Mouse (Mus musculus): Measurements from ENCODE around the gene Pcp4l1.

Gene Pcp4l1

DNA sequence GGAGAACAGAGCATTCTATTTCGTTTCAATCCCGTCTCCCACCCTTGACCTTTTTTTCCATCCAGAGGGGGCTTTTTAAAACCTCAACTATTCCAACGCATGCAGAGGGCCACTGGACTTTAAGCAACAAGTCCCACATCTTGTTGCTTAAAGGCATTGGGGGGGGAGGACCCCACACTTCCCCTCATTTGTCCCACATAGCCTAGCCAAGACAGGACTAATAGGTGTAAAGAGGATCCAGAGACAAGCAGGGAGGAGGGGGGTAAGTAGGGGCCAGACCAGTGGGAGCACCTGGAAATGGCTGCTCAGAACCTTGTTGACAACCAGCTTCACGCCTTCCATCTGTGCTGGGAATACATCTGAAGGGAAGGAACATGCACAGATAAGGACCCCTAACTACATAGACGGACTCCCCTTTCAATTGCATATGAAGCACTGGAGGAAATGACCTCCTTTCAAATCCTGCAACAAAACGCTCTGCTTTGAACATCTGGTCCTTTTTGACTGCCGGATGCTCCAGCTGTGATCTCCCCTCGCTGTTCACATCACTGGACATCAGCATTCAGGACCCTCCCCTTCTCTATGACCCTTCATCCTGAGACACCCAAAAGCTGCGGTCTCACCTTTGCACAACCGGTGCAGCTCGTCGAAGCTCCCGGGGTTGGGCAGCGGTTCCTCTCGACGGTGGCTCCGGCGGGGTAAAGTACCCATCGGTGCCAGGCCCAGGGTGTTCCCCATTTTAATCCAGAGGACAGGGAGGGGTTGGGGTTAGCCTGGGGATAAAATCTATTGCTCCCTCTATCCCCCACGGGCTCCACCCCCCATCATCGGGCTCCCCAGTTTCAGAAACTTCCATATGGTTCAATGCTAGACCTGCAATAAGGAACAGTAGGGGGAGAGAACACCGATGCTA is 25.5 kb upstream of the Pcp4l1 start:
- DNase-seq (ENCODE audit: low read depth, low spot score) = no peak

DNA sequence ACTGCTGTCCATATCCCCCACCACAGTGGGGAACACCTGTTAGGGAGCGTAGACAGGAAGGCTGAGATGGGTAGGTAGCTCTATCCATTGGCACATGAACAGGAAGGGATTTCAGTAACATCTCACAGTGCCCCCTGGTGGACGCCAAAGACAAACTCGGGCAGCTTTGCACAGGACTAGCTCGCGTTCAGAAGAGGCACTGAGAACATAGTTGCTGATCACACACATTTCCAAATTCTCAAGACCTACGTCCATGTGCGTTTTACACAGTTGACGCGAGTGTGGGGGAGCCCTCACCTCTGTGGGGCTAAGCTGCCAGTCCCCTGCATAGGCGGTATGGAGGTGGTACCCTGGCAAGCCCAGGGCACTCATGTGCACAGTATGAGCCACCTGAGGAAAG is 24.8 kb upstream of the Pcp4l1 start:
- DNase-seq (ENCODE audit: low read depth, low spot score) = peak; percentile 71

DNA sequence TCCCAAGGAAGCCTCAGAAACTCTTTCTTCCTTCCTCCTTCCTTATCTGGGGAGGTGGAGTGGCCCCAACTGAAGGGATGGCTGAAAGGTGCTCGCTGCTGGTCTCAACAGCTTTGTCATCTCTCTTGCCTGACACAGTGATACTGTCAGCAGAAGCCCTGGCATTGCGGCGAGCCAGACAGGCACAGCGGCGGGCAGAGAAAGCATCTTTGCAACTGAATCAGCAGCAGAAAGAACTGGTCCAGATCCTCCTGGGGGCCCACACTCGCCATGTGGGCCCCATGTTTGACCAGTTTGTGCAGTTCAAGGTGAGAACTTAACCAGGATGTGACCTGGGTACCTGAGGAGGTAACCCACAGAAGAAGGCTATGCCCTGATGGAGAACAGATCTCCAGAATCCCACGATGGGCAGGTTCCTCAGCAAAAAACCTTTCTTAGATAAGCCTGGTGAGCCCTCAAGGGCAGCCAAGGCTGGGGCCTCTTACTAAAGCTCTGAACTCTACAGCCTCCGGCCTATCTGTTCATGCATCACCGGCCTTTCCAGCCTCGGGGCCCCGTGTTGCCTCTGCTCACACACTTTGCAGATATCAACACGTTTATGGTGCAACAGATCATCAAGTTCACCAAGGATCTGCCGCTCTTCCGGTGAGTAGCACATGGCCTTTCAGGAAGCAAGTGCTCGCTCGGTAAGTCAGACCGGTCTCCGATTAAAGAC is 20.3 kb upstream of the Pcp4l1 start:
- no peak for DNase-seq (ENCODE audit: low read depth, low spot score)

DNA sequence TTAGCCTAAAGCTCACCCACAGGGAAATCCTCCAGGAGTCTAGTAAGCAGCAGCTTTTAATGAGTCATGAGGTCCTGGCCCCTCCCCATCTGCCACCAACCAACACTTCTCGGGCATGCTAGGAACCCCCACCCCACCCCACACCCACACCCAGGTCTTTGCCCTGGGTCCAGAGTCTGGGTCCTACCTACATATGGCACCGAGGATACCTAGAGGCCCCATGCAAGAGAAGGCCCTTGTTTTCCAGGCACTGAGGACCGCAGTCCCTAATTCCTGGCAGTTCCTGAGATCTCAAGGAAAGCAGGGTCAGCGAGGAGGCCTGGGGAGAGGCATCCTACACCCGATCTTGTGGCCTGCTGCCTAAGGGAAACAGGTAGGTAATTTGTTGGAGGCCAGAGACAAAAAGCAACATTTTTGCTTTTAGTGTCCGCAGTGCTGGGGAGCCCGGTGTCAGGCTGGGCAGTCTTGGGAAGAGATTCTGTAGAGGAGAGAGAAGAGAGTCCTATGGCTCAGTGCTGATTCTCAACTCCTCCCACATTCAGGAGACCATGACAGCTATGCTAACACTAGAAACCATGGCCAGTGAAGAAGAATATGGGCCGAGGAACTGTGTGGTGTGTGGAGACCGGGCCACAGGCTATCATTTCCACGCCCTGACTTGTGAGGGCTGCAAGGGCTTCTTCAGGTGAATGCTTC is 17.9 kb upstream of the Pcp4l1 start, which contains the start of gene Nr1i3:
Nr1i3 (plus strand) TSS at position 170 of the 696 bp plus-strand sequence.
- DNase-seq (ENCODE audit: low read depth, low spot score) = no peak

DNA sequence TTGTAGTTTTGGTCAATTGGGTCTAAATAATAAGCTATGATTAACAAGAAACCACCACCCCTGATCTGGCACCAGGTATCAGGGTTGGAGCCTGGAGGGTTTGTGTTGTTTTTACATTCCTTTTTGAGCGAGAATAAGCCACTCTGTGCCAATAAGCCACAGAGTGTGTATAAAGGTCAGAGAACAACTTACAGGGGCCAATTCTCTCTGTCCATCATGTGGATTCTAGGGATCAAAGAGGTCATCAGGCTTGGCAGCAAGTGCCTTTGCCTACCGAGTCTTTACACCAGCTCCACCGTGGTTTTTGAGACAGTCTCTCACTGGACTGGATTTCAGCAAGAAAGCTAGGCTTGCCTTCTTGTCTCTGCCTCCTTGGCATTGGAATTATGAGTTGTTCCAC is 16.8 kb upstream of the Pcp4l1 start:
- DNase-seq (ENCODE audit: low read depth, low spot score) = no peak

DNA sequence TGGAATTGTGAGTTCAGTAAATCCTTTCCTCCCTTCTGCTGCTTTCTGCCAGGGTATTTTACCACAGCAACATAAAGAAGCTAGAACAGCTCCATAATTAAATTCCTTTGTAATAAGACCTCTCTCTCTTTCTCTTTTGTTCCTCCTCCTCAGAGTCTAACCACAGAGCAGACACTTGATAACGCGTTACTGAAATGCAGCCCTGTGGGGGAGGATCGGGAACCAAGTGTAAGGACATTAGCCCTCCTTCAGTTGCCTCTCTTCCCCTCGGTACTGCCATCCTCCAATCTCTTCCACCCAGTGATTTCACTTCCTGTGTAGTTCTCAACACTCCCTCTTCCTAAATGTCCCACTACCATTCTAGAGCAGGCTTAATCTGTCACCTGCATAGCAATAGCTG is 13.3 kb upstream of the Pcp4l1 start:
- no peak for DNase-seq (ENCODE audit: low read depth, low spot score)

DNA sequence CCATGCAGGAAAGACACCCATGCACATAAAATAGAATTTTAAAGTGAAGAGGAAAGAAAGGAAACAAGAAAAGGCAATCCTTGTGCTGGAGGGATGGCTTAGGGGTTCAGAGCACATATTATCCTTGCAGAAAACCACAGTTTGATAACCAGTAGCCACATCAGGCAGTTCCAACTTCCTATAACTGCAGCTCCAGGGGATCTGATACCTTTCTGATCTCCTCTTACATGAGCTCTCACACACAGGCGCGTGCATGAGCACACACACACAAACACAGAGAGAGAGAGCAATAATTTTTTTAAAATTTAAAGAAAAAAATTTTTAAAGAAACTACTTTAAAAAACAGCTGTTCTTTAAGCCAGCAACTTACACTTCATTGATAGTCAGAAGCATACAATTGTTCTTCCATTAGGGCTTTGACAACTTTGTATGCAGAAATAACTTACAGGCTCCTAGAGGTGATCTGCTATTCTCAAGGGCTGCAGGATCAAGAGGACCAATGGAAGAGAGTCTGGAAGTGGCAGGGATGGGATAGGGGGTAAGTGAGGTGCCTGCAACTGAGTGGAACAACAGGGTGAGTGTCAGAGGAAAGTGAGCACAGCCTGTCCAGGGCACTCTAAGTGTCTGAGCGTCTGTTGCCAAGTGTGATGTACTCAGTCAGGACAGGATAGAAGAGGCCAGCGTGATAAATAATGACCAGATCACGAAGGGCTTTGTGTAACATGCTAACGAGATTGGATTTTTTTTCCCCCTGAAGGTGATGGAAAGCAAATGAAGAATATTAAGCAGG is 9.8 kb upstream of the Pcp4l1 start:
- no peak for DNase-seq (ENCODE audit: low read depth, low spot score)

DNA sequence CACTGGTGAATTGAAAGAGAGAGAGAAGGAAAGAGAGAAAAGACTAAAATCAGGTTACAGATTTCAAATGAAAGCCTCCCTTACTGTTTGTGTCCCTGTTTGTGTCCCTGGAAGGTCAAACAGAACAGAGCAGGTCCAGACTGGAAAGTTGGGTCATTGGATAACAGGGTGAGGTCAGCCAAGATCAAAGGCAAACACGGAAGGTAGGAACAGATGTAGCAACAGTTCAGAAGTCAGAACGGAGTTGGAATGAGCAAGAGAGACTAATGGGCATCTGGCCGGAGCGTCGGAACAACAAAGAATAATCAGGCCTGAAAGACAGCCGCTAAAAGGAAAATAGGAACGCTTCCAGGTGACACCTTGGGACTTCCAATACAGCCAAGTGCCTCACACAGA is 8.2 kb upstream of the Pcp4l1 start:
- no peak for DNase-seq (ENCODE audit: low read depth, low spot score)

DNA sequence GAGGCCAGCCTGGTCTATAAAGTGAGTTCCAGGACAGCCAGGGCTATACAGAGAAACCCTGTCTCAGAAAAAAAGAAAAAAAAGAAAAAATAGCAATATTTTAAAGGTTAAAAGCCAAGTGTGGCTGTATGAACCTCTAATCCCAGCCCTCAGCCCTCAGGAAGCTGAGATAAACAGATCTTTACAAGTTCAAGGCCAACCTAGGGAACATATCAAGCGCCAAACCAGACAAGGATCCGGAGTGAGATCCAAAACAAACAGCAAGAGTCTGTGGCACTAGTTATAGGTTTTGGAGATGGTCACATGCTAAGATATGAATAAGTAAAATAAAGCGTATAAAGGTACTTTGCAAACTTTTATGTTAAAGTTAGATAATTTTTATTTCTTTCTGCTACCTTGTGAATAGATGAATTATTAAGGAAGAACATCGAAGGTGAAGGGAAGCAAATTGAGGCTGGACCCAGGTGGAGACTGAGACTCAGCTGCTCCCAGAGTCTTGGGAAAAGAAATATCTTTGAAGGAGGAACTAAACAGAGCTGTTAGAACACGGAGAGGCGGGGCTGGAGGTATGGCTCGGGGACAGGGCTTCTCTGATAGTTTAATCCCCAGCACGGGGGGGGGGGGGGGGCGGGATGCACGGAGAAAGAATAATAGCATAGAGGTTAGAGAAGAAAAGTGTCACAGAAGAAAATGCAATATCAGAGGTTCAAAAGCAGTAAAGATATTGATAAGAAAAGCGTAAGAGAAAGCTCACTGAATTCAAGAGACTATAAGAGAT is 7.6 kb upstream of the Pcp4l1 start:
- DNase-seq (ENCODE audit: low read depth, low spot score) = no peak

DNA sequence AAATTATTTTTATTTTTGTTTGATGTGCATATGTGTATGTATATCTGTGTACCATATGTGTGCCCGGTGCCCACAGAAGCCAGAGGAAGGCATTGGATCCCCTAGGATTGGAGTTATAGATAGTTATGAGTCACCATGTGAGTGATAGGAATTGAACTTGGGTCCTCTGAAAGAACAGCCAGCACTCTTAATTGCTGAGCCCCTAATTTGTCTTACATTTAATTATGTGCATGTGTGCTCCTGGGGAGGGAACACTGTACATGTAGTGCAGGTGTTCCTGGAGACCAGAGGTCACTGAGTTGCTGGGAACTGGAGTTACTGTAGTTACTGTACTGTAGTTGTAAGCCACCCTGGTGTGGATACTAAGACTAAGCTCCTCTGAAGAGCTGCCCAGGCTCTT is 4.7 kb upstream of the Pcp4l1 start:
- DNase-seq (ENCODE audit: low read depth, low spot score) = no peak

DNA sequence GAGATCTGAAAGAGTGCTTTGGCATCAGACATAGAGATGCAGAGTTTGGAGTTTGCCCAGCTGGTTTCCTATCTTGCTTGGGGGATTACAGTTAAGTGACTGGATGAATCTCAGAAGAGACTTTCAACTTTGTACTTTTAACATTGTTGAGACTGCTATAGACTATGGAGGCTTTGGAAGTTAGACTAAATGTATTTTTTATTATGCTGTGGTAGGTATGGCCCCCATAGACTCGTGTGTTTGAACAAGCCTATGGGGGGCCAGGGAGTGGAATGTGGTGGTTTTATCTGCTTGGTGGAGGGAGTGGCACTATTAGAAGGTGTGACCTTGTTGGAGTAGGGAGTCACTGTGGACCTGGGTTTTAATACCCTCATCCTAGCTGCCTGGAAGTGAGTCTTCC is 3.5 kb upstream of the Pcp4l1 start:
- no peak for DNase-seq (ENCODE audit: low read depth, low spot score)

DNA sequence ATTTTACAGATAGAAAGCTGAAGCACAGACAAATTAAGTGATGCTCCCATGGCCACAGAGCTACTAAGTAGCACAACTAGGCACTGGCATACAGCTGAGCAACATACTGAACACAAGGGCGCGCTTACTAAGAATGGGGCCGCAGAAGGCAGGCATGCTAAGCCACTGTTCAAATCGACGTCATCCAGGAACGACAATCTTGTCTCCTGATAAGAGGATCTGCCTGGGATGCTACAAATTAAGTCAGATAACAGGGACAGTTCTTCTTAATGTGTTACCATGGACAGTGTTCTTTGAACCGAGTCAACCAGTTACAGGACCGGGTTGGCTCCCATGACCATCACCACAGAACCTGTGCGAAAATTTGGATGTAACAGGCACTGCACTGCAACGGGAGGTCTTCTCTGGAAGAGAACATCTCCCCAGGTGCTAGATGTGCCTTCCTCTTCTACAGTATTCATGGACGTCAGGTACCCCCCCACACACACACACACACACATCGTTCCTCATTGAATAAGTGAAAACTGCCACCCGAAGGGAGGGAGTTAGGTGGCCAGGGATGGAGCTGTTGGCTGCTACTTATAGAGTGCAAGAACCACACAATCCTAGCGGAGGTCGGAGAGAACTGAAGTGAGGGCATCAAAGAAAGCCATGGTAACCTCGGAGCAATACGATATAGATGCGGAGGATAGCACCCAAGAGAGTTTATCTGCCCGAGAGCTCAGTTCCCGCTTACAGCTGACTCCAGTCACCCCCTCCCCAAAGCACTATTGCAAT is 834 bp downstream of the Pcp4l1 start:
- DNase-seq (ENCODE audit: low read depth, low spot score) = no peak

DNA sequence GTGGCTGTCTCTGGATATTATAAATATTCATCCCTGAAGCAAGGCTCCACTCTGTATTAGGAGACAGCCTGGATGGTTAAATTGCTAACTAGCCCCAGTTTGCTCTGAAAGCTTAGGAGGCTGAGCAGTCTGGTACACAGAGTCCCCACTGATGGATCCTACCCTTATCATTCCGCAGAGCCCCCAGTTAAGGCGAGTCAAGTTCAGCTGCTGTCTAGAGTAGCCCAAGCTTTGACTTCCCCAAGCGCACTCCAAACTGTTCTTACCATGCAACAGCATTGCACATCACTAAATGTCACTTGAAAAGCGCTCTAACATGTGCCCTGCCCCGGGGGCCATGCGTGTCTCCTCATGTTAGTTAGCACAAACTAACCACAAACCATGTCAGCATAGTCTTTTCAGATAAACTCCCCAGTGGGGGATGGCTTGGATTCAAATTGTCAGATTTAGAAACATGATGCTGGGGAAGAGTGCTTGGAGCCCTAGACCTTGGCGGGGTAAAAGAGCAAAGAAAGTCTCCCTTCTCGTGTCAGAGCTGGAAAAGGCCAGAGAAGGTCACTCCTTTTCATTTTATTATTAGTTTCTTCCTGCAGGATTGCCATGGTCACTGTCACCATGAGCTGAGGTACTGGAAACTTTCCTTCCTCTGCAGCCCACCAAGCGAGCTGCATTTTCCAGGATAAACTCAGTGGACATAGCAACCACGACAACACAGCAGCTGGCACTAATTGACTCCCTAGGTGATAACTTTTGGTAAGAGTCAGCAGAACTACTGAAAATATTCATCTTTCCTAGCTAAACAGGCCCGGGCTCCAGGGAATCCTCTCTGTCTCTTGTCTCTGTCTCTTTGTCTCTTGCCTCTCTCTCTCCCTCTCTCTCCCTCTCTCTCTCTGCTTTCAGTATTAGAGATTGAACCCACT is 1.9 kb downstream of the Pcp4l1 start:
- no peak for DNase-seq (ENCODE audit: low read depth, low spot score)

DNA sequence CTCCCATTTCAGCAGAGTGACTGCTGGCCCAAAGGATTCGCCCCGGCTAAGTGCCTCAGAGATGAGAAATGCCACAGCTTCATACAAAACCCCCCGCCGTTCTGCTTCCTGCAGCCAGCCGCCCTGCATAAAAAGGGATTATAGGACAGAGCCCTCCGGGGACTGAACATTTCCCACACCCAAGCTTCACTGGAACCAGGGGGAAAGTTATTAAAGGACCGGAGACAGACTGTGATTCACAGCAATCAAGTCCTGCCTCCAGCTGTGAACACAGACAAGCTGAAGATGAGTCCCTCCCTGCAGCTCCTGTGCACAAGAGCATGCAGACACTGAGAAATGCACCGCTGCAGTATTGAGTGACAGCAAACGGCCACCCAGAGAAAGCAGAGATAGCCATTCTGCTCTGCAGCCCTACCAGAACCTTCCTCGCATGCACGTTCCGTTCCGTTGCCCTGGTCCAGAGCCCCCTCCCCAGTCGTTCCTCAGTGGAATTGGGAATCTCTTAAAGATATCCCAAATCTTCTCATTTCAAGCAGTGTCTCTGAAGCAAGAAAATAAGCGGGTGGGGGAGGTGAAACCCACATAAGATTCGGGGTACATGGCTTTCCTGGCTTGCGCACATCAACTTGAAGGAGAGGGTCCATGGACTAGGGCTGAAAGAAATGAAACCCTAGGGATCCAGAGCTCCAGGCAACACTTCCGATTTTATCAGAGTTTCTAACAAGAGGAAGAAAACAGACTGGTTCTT is 2.8 kb downstream of the Pcp4l1 start:
- no peak for DNase-seq (ENCODE audit: low read depth, low spot score)

DNA sequence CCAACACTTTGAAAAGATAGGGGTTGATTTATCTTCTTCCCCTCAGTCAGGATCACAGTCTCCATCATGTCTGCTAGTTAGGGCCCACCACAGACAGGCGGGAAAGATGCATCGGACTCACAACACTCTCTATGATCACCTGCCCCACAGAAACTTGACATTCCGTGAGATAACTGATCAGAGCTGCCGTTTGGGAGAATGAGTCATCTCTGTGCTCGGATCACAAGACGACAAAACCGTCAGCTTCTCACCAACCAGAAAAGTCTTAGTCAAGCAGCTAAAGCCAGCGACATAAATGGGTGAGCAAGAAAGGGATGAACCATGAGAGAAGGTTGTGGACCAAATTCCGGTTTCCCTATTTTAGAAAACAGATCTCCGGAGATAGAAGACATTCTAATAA is 3.8 kb downstream of the Pcp4l1 start:
- no peak for DNase-seq (ENCODE audit: low read depth, low spot score)

DNA sequence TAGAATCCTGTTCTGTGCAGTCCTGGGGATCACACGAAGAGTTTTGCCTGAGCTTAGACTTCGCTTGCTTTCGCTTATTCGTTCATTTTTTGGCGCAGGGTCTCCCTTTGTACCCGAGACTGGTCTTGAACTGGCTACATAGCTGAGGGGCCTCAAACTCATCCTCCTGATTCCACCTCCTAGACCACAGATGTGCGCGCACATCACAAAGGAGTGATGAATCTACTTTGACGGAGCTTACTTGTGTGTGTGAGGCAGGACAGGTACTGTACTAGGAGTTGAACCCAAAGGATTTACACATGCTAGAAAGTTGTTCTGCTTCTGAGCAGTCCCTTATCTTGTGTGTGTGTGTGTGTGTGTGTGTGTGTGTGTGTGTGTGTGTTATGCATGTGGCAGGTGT is 5.2 kb downstream of the Pcp4l1 start:
- DNase-seq (ENCODE audit: low read depth, low spot score) = no peak

DNA sequence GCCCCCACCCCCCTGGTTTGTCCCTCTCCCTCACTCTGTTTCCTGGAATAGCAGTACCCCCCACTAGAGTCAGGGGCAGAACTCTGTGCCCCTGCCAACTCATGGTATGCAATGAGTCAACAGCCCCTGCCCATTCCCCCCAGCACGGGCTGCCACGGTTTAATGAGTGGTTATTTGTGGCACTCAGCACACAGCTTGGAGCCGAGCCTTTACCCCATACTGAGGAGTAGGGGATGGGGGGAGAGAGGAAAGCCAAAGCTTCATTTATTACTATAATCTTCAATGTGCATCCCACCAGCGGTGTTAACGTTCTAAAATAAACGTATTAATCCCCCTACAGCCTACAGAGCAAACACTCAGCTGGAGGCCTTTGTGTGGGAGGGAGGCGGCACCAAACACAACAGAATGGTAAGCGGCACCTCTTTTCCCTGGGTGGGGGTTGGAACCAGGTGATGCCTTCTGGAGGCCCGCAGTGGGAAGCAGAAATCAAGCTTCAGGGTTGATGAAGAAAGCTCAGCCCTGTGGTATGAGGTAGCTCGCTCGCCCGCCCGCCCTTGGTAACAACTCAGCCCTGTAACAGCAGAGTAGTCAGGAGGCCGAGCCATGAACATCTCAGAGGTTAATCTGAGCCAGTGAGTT is 6.5 kb downstream of the Pcp4l1 start:
- DNase-seq (ENCODE audit: low read depth, low spot score) = no peak

DNA sequence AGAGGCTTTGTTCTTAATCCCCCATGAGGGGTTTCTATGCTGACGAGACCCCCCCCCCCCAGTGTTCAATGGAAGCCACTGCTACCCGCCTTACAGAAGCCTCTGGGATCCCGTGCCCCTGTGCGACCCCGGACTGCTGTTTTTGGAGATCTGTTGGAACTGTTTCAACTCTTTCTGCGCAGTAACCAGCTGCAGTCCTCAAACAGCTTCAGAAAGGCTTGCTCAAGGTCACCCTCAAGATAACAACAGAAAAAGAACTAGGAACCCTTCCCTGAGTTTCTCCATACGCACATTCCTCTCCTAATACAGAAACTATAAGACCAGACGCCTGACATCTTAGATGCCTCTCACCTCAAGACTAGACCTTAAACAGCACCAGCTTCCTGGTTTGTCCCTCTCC is 7.0 kb downstream of the Pcp4l1 start:
- DNase-seq (ENCODE audit: low read depth, low spot score) = no peak
